Mouse (Mus musculus) embryonic facial prominence, embryonic 12.5 days (tissue): Measurements from ENCODE around the gene Phc1. TPM values are rescaled to one million over a fixed set of nuclear protein-coding genes. Genes with fewer than 3 reads are reported as not detected.

Experiments
- ATAC-seq: fragments of 200-750 bp; cut with Nextera tagmentation; 2 replicates; pipeline ENCODE4 v1.8.0; 2017; ENCODE audit not compliant: insufficient number of reproducible peaks, insufficient read depth, low FRiP score, low TSS enrichment
- H3K27ac ChIP-seq: fragments of 300-500 bp; sonication (generic); 2 replicates; pipeline ENCODE4 v1.5.1; 2016; ENCODE audit warnings: mild to moderate bottlenecking
- H3K27me3 ChIP-seq: fragments of 300-500 bp; sonication (generic); 2 replicates; pipeline ENCODE4 v1.6.1; 2016; ENCODE audit warnings: mild to moderate bottlenecking, moderate library complexity
- H3K36me3 ChIP-seq: fragments of 300-500 bp; sonication (generic); 2 replicates; pipeline ENCODE4 v1.6.1; 2016; ENCODE audit warnings: mild to moderate bottlenecking
- H3K4me1 ChIP-seq: fragments of 300-500 bp; sonication (generic); 2 replicates; pipeline ENCODE4 v1.6.1; 2016
- H3K4me2 ChIP-seq: fragments of 300-500 bp; sonication (generic); replicated peaks from 2 replicates; pipeline ENCODE4 v1.6.1; 2016; ENCODE audit warnings: mild to moderate bottlenecking, moderate library complexity
- H3K4me3 ChIP-seq: fragments of 300-500 bp; sonication (generic); 2 replicates; pipeline ENCODE4 v1.5.1; 2016; ENCODE audit warnings: mild to moderate bottlenecking
- H3K9ac ChIP-seq: fragments of 300-500 bp; sonication (generic); 2 replicates; pipeline ENCODE4 v1.6.1; 2016; ENCODE audit warnings: mild to moderate bottlenecking, moderate library complexity
- H3K9me3 ChIP-seq: fragments of 300-500 bp; sonication (generic); 2 replicates; pipeline ENCODE4 v1.6.1; 2016; ENCODE audit warnings: mild to moderate bottlenecking, moderate library complexity
- WGBS: fragments of 180-500 bp; shearing (Covaris S2); methylation state at CpG from one replicate; pipeline ENCODE4 v1.1.7; 2016; 5-methylcytosine and 5-hydroxymethylcytosine counted together
- polyA plus RNA-seq: library from polyadenylated mRNA; unstranded; fragments of >200 nt; fragmentation: Nextera tagmentation; extraction: Ambion mirVana; gene quantifications from 2 replicates; pipeline ENCODE4 v1.2.1, GENCODE M21; 2016

Gene Phc1
- polyA plus RNA-seq, 1 experiment from 2014 or later = 30.0 TPM

- Histone ChIP-seq H3K4me1 (no peaks in the 10 kb centered on the region), H3K36me3 (no peaks in the 10 kb centered on the region), H3K27ac (no peak overlapping the region), H3K27me3 (no peaks in the 10 kb centered on the region), H3K9me3 (no peaks in the 10 kb centered on the region), H3K9ac (no peak overlapping the region), H3K4me3 (no peak overlapping the region), H3K4me2 (no peak overlapping the region)
- 82% methylated on average over 4 of the region's 4 CpGs for WGBS
- no peak for ATAC-seq
These were observed 71.2 kb downstream of the Phc1 start for GRCm38 (mm10) chr6:122269170-122269569.

DNA sequence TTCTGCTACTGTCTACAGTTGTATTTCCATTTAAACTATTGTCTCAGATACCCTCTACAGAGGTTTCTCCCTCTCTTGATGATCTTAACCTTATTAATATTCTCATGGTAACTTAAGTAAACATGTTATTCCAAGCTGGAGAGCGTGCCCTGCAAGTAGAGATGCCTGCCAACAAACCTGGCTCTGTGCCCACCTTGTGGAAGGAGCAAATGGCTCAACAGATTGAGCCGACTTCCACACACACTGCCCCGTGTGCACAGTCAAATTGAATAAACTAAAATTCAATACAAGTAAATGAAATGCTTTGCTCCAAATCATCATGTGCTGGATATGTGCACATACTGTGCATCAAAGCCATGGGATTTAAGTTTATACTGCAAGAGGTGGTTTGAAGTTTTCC lies 71.8 kb downstream of the Phc1 start:
- H3K27ac ChIP-seq = no peak overlapping the region
- no peak for ATAC-seq
- no peaks in the 10 kb centered on the region for H3K4me1 ChIP-seq
- H3K27me3 ChIP-seq = no peaks in the 10 kb centered on the region
- WGBS = 69% methylated on average over 3 of the region's 3 CpGs
- H3K4me3 ChIP-seq = no peak overlapping the region
- H3K36me3 ChIP-seq = no peaks in the 10 kb centered on the region
- H3K9me3 ChIP-seq = no peaks in the 10 kb centered on the region
- no peak overlapping the region for H3K9ac ChIP-seq
- H3K4me2 ChIP-seq = no peak overlapping the region

Other genes starting within 250 kb of the Phc1 start
- gene Klrg1, start 57.7 kb downstream of the Phc1 start, polyA plus RNA-seq = 0.15 TPM in 2 replicates
- gene M6pr, start 31.8 kb downstream of the Phc1 start, polyA plus RNA-seq = 72.6 and 75.1 TPM in 2 replicates
- 46.2 and 49.7 TPM in 2 replicates for gene Rimklb, start 158.2 kb upstream of the Phc1 start, polyA plus RNA-seq
- 3.0 and 3.1 TPM in 2 replicates for gene Mfap5, start 165.3 kb upstream of the Phc1 start, polyA plus RNA-seq
- not detected in 2 replicates for gene Aicda, start 213.2 kb upstream of the Phc1 start, polyA plus RNA-seq